Mouse (Mus musculus): Measurements from ENCODE around the gene Sbds. TPM values are rescaled to one million over a fixed set of nuclear protein-coding genes. Genes with fewer than 3 reads are reported as not detected.

Sbds gene
- polyA plus RNA-seq, 1 experiment from 2014 or later: 44.1 TPM

GRCm38 (mm10) chr5:130218336-130218735, 37.0 kb downstream of the Sbds start:
- peaks cover 5% of the 10 kb centered on the region; the same call in 1 of the 2 replicates for H3K4me1 ChIP-seq (ENCODE audit: control insufficient read depth, insufficient read depth, low read length)
- no peak overlapping the region for H3K4me3 ChIP-seq (replicated peaks; ENCODE audit: low read depth, low read length)
- H3K4me2 ChIP-seq (ENCODE audit: low read length): no peak overlapping the region
- no peak for DNase-seq
- WGBS: 94% methylated on average over 5 of the region's 5 CpGs
- no peak for ATAC-seq (ENCODE audit: low FRiP score, low TSS enrichment)
- peaks cover 19% of the 10 kb centered on the region for H3K36me3 ChIP-seq (ENCODE audit: control insufficient read depth, insufficient read depth, low read length)
- H3K9ac ChIP-seq (replicated peaks; ENCODE audit: low read length): no peak overlapping the region
- no peaks in the 10 kb centered on the region for H3K9me3 ChIP-seq (ENCODE audit: control insufficient read depth, low read length)
- H3K27ac ChIP-seq (replicated peaks; ENCODE audit: low read depth, low read length): no peak overlapping the region
- H3K27me3 ChIP-seq (ENCODE audit: control insufficient read depth, insufficient read depth, low read length): no peaks in the 10 kb centered on the region

DNA sequence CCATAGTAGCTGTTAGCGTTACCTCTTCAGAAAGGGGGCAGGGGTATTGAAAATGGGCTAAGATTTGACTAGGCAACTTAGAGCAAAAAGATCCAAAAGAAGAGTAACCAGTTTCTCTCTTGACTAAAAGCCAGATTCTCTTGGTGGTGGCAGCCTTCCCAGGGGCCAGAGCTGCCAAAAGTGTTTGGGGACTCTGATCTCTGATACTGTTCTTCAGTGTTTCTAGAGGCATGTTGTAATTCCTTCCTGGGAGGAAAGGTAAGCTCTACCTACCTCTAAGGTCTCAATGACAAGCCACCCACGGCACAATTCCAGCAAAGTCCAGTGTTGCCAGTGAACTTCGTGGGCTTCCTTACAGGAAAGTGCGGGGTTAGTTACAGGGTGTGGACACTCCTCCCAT, 37.9 kb downstream of the Sbds start:
- H3K4me2 ChIP-seq (ENCODE audit: low read length): no peak overlapping the region
- no peak for ATAC-seq (ENCODE audit: low FRiP score, low TSS enrichment)
- no peak overlapping the region for H3K9ac ChIP-seq (replicated peaks; ENCODE audit: low read length)
- H3K27me3 ChIP-seq (ENCODE audit: control insufficient read depth, insufficient read depth, low read length): no peaks in the 10 kb centered on the region
- 90% methylated on average over 4 of the region's 4 CpGs for WGBS
- H3K27ac ChIP-seq (replicated peaks; ENCODE audit: low read depth, low read length): no peak overlapping the region
- H3K36me3 ChIP-seq (ENCODE audit: control insufficient read depth, insufficient read depth, low read length): peaks cover 28% of the 10 kb centered on the region
- no peaks in the 10 kb centered on the region for H3K4me1 ChIP-seq (ENCODE audit: control insufficient read depth, insufficient read depth, low read length)
- no peaks in the 10 kb centered on the region for H3K9me3 ChIP-seq (ENCODE audit: control insufficient read depth, low read length)
- no peak overlapping the region for H3K4me3 ChIP-seq (replicated peaks; ENCODE audit: low read depth, low read length)
- DNase-seq: no peak

- no peak within 1 kb of the TSS for H3K9ac ChIP-seq (replicated peaks; ENCODE audit: low read length)
- H3K4me2 ChIP-seq (ENCODE audit: low read length): no peak within 1 kb of the TSS
- peaks cover 34% of the 10 kb centered on the region for H3K36me3 ChIP-seq (ENCODE audit: control insufficient read depth, insufficient read depth, low read length)
- no peaks in the 10 kb centered on the region for H3K4me1 ChIP-seq (ENCODE audit: control insufficient read depth, insufficient read depth, low read length)
- WGBS: 81% methylated on average over 7 of the region's 7 CpGs
- ATAC-seq (ENCODE audit: low FRiP score, low TSS enrichment) (no peak), DNase-seq (no peak)
- H3K27ac ChIP-seq (replicated peaks; ENCODE audit: low read depth, low read length): no peak within 1 kb of the TSS
- H3K4me3 ChIP-seq (replicated peaks; ENCODE audit: low read depth, low read length): no peak within 1 kb of the TSS
- no peaks in the 10 kb centered on the region for H3K27me3 ChIP-seq (ENCODE audit: control insufficient read depth, insufficient read depth, low read length)
- no peaks in the 10 kb centered on the region for H3K9me3 ChIP-seq (ENCODE audit: control insufficient read depth, low read length)
Observed at GRCm38 (mm10) chr5:130216781-130217180, 38.5 kb downstream of the Sbds start, which contains the start of gene Tmem248. Tmem248 (plus strand) TSS chr5:130217081.

GRCm38 (mm10) chr5:130212956-130213355, 42.4 kb downstream of the Sbds start:
- H3K4me1 ChIP-seq (ENCODE audit: control insufficient read depth, insufficient read depth, low read length): no peaks in the 10 kb centered on the region
- no peak overlapping the region for H3K4me3 ChIP-seq (replicated peaks; ENCODE audit: low read depth, low read length)
- H3K36me3 ChIP-seq (ENCODE audit: control insufficient read depth, insufficient read depth, low read length): peaks cover 64% of the 10 kb centered on the region
- no peak overlapping the region for H3K27ac ChIP-seq (replicated peaks; ENCODE audit: low read depth, low read length)
- no peaks in the 10 kb centered on the region for H3K27me3 ChIP-seq (ENCODE audit: control insufficient read depth, insufficient read depth, low read length)
- 83% methylated on average over 11 of the region's 11 CpGs for WGBS
- no peak for DNase-seq
- no peak overlapping the region for H3K9ac ChIP-seq (replicated peaks; ENCODE audit: low read length)
- no peaks in the 10 kb centered on the region for H3K9me3 ChIP-seq (ENCODE audit: control insufficient read depth, low read length)
- ATAC-seq (ENCODE audit: low FRiP score, low TSS enrichment): no peak
- H3K4me2 ChIP-seq (ENCODE audit: low read length): no peak overlapping the region

GRCm38 (mm10) chr5:130207299-130207698, 48.0 kb downstream of the Sbds start:
- H3K36me3 ChIP-seq (ENCODE audit: control insufficient read depth, insufficient read depth, low read length): peaks cover 65% of the 10 kb centered on the region
- 95% methylated on average over 4 of the region's 4 CpGs for WGBS

GRCm38 (mm10) chr5:130205441-130206023, 49.8 kb downstream of the Sbds start:
- Histone ChIP-seq H3K4me2 (ENCODE audit: low read length) (no peak overlapping the region), H3K27me3 (ENCODE audit: control insufficient read depth, insufficient read depth, low read length) (no peaks in the 10 kb centered on the region), H3K4me1 (ENCODE audit: control insufficient read depth, insufficient read depth, low read length) (no peaks in the 10 kb centered on the region), H3K36me3 (ENCODE audit: control insufficient read depth, insufficient read depth, low read length) (peaks cover 54% of the 10 kb centered on the region), H3K9me3 (ENCODE audit: control insufficient read depth, low read length) (no peaks in the 10 kb centered on the region), H3K9ac (replicated peaks; ENCODE audit: low read length) (no peak overlapping the region), H3K4me3 (replicated peaks; ENCODE audit: low read depth, low read length) (no peak overlapping the region), H3K27ac (replicated peaks; ENCODE audit: low read depth, low read length) (no peak overlapping the region)
- WGBS: 94% methylated on average over 3 of the region's 3 CpGs
- no peak for ATAC-seq (ENCODE audit: low FRiP score, low TSS enrichment)
- no peak for DNase-seq

More at GRCm38 (mm10) chr5:130207299-130207698, 48.0 kb downstream of the Sbds start:
- Histone ChIP-seq H3K4me3 (replicated peaks; ENCODE audit: low read depth, low read length) (no peak overlapping the region), H3K9me3 (ENCODE audit: control insufficient read depth, low read length) (no peaks in the 10 kb centered on the region), H3K27me3 (ENCODE audit: control insufficient read depth, insufficient read depth, low read length) (no peaks in the 10 kb centered on the region), H3K27ac (replicated peaks; ENCODE audit: low read depth, low read length) (no peak overlapping the region), H3K4me2 (ENCODE audit: low read length) (no peak overlapping the region), H3K4me1 (ENCODE audit: control insufficient read depth, insufficient read depth, low read length) (no peaks in the 10 kb centered on the region), H3K9ac (replicated peaks; ENCODE audit: low read length) (no peak overlapping the region)
- DNase-seq (no peak), ATAC-seq (ENCODE audit: low FRiP score, low TSS enrichment) (no peak)

DNA sequence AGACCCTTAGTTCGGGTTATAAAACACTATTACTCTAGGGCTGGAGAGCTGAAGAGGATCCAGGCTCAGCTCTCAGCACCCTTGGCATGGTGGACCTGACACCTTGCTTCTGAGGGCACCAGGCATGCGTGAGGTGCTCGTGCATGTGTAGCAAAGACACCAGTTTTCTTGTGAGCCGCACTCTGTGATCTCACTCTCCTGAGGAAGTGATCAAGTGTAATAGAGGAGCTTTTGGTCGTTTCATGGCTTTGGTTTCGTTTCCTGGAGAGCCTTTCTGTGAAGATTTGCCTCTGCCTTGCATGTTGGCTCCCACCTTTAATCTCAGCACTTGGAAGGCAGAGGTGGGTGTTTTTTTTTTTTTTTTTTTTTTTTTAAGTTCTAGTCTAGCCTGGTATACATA, 50.8 kb downstream of the Sbds start:
- H3K27me3 ChIP-seq (ENCODE audit: control insufficient read depth, insufficient read depth, low read length): no peaks in the 10 kb centered on the region
- no peak overlapping the region for H3K4me2 ChIP-seq (ENCODE audit: low read length)
- WGBS: 89% methylated on average over 6 of the region's 6 CpGs
- no peaks in the 10 kb centered on the region for H3K9me3 ChIP-seq (ENCODE audit: control insufficient read depth, low read length)
- H3K9ac ChIP-seq (replicated peaks; ENCODE audit: low read length): no peak overlapping the region
- H3K27ac ChIP-seq (replicated peaks; ENCODE audit: low read depth, low read length): no peak overlapping the region
- H3K4me1 ChIP-seq (ENCODE audit: control insufficient read depth, insufficient read depth, low read length): no peaks in the 10 kb centered on the region
- ATAC-seq (ENCODE audit: low FRiP score, low TSS enrichment) (no peak), DNase-seq (no peak)
- H3K36me3 ChIP-seq (ENCODE audit: control insufficient read depth, insufficient read depth, low read length): peaks cover 51% of the 10 kb centered on the region
- H3K4me3 ChIP-seq (replicated peaks; ENCODE audit: low read depth, low read length): no peak overlapping the region

GRCm38 (mm10) chr5:130203948-130204347, 51.4 kb downstream of the Sbds start:
- ATAC-seq (ENCODE audit: low FRiP score, low TSS enrichment) (no peak), DNase-seq (no peak)
- 89% methylated on average over 4 of the region's 4 CpGs for WGBS
- Histone ChIP-seq H3K4me3 (replicated peaks; ENCODE audit: low read depth, low read length) (no peak overlapping the region), H3K9ac (replicated peaks; ENCODE audit: low read length) (no peak overlapping the region), H3K27me3 (ENCODE audit: control insufficient read depth, insufficient read depth, low read length) (no peaks in the 10 kb centered on the region), H3K4me1 (ENCODE audit: control insufficient read depth, insufficient read depth, low read length) (no peaks in the 10 kb centered on the region), H3K4me2 (ENCODE audit: low read length) (no peak overlapping the region), H3K27ac (replicated peaks; ENCODE audit: low read depth, low read length) (no peak overlapping the region), H3K36me3 (ENCODE audit: control insufficient read depth, insufficient read depth, low read length) (peaks cover 48% of the 10 kb centered on the region), H3K9me3 (ENCODE audit: control insufficient read depth, low read length) (no peaks in the 10 kb centered on the region)

- H3K4me1 ChIP-seq (ENCODE audit: control insufficient read depth, insufficient read depth, low read length): no peaks in the 10 kb centered on the region
- no peak overlapping the region for H3K27ac ChIP-seq (replicated peaks; ENCODE audit: low read depth, low read length)
- 87% methylated on average over 10 of the region's 10 CpGs for WGBS
- peaks cover 45% of the 10 kb centered on the region for H3K36me3 ChIP-seq (ENCODE audit: control insufficient read depth, insufficient read depth, low read length)
- DNase-seq: no peak
- no peak overlapping the region for H3K4me3 ChIP-seq (replicated peaks; ENCODE audit: low read depth, low read length)
- H3K4me2 ChIP-seq (ENCODE audit: low read length): no peak overlapping the region
- H3K27me3 ChIP-seq (ENCODE audit: control insufficient read depth, insufficient read depth, low read length): no peaks in the 10 kb centered on the region
- H3K9me3 ChIP-seq (ENCODE audit: control insufficient read depth, low read length): no peaks in the 10 kb centered on the region
- H3K9ac ChIP-seq (replicated peaks; ENCODE audit: low read length): no peak overlapping the region
- no peak for ATAC-seq (ENCODE audit: low FRiP score, low TSS enrichment)
Observed at GRCm38 (mm10) chr5:130200233-130201029, 54.9 kb downstream of the Sbds start.
